Mouse (Mus musculus) embryonic facial prominence, embryonic 10.5 days (tissue): ENCODE results near the gene 4933402J07Rik. TPM values are rescaled to one million over a fixed set of nuclear protein-coding genes. Genes with fewer than 3 reads are reported as not detected.

ENCODE experiments used
- DNase-seq: peaks from one replicate; pipeline ENCODE4 v3.0.0-alpha.2; 2017; ENCODE audit warnings: low spot score
- H3K27ac ChIP-seq: fragments of 300-500 bp; sonication (generic); replicated peaks from 2 replicates; pipeline ENCODE4 v1.5.1; 2016; ENCODE audit warnings: mild to moderate bottlenecking
- H3K27me3 ChIP-seq: fragments of 300-500 bp; sonication (generic); replicated peaks from 2 replicates; pipeline ENCODE4 v1.6.1; 2016; ENCODE audit warnings: low read depth, mild to moderate bottlenecking; ENCODE audit not compliant: poor library complexity, severe bottlenecking
- H3K36me3 ChIP-seq: fragments of 300-500 bp; sonication (generic); replicated peaks from 2 replicates; pipeline ENCODE4 v1.6.1; 2016; ENCODE audit warnings: mild to moderate bottlenecking, moderate library complexity
- H3K4me1 ChIP-seq: fragments of 300-500 bp; sonication (generic); 2 replicates; pipeline ENCODE4 v1.6.1; 2016
- H3K4me3 ChIP-seq: fragments of 300-500 bp; sonication (generic); 2 replicates; pipeline ENCODE4 v1.5.1; 2016; ENCODE audit warnings: mild to moderate bottlenecking, moderate library complexity
- H3K9me3 ChIP-seq: fragments of 300-500 bp; sonication (generic); 2 replicates; pipeline ENCODE4 v1.6.1; 2016; ENCODE audit warnings: mild to moderate bottlenecking
- WGBS: fragments of 180-500 bp; shearing (Covaris S2); methylation state at CpG from one replicate; pipeline ENCODE4 v1.1.7; 2016; 5-methylcytosine and 5-hydroxymethylcytosine counted together
- polyA plus RNA-seq: library from polyadenylated mRNA; unstranded; fragments of >200 nt; fragmentation: Nextera tagmentation; extraction: Ambion mirVana; gene quantifications from 2 replicates; pipeline ENCODE4 v1.2.1, GENCODE M21; 2016

The 4933402J07Rik gene
- polyA plus RNA-seq, result not detected in 2 replicates

- no peak for DNase-seq
- H3K27me3 ChIP-seq, result peaks cover 11% of the 10 kb centered on the region; the same call in 1 of the 2 replicates
- H3K4me1 ChIP-seq, result no peaks in the 10 kb centered on the region
- 67% methylated on average over 2 of the region's 2 CpGs for WGBS
- no peak within 1 kb of the TSS for H3K4me3 ChIP-seq
- H3K9me3 ChIP-seq, result no peaks in the 10 kb centered on the region
- H3K27ac ChIP-seq, result no peak within 1 kb of the TSS
- H3K36me3 ChIP-seq, result no peaks in the 10 kb centered on the region
Observed at GRCm38 (mm10) chr8:87563553-87563952, at the start of gene 4933402J07Rik. Gene 4933402J07Rik, plus strand, starts transcription at chr8:87563853.

DNA sequence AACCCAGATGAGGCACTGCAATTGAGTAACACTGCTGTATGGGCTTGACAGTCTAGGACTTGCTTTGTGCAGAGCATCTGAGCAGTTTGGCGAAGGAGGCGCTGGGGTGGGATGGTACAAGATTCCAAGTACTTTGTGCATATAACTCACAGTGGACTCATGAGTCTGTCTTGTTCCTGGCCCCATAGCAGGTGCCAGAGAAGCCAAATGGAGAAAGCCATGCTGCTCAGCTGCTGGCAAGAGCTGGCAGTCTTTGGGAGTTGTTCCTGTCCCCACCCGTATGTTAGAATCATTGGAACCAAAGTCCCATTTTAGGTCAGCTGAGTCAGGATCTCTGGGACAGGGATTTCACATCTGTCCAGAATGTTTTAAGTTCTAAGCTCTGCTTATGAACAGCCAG is 46.5 kb upstream of the 4933402J07Rik start:
- Histone ChIP-seq H3K4me1 (no peaks in the 10 kb centered on the region), H3K27me3 (no peaks in the 10 kb centered on the region), H3K9me3 (no peaks in the 10 kb centered on the region), H3K4me3 (no peak overlapping the region), H3K36me3 (no peaks in the 10 kb centered on the region), H3K27ac (no peak overlapping the region)
- WGBS, result 97% methylated on average over 3 of the region's 3 CpGs
- no peak for DNase-seq

DNA sequence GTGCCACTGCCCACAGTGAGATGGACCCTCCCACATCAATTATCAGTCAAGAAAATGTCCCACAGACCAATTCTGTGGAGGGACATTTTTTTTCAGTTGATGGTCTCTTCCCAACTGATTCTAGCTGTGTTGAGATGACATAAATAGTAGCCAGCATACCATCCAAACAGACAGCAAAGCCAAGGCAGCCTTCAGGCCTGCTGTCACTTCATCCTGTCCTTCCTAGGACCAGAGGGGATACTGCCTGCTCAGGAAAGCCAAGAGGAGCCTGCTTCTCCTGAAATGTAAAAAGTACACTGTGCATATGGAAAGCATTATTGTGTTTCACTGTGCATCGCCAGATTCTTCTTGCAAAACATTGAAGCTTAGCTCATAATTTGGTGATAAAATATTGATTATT is 38.6 kb upstream of the 4933402J07Rik start:
- Histone ChIP-seq H3K36me3 (no peaks in the 10 kb centered on the region), H3K27me3 (no peaks in the 10 kb centered on the region), H3K4me1 (no peaks in the 10 kb centered on the region), H3K9me3 (no peaks in the 10 kb centered on the region), H3K27ac (no peak overlapping the region), H3K4me3 (no peak overlapping the region)
- no peak for DNase-seq
- 76% methylated on average over 1 of the region's 1 CpGs for WGBS

GRCm38 (mm10) chr8:87531176-87531575 is 32.5 kb upstream of the 4933402J07Rik start:
- H3K4me3 ChIP-seq, result no peak overlapping the region
- no peaks in the 10 kb centered on the region for H3K9me3 ChIP-seq
- H3K27me3 ChIP-seq, result 0 out of 2 replicates have a peak, but pooled peaks cover 5% of the 10 kb centered on the region
- peaks cover 7% of the 10 kb centered on the region; the same call in 1 of the 2 replicates for H3K4me1 ChIP-seq
- H3K27ac ChIP-seq, result no peak overlapping the region
- H3K36me3 ChIP-seq, result no peaks in the 10 kb centered on the region
- WGBS, result 61% methylated on average over 4 of the region's 4 CpGs
- DNase-seq, result peak; percentile 20

- WGBS, result 73% methylated on average over 4 of the region's 4 CpGs
- DNase-seq, result no peak
- Histone ChIP-seq H3K9me3 (no peaks in the 10 kb centered on the region), H3K27ac (no peak overlapping the region), H3K27me3 (peaks cover 5% of the 10 kb centered on the region; the same call in 1 of the 2 replicates), H3K4me3 (no peak overlapping the region), H3K4me1 (peaks cover 14% of the 10 kb centered on the region; the same call in 1 of the 2 replicates), H3K36me3 (no peaks in the 10 kb centered on the region)
Observed at GRCm38 (mm10) chr8:87533476-87533875, 30.2 kb upstream of the 4933402J07Rik start.

DNA sequence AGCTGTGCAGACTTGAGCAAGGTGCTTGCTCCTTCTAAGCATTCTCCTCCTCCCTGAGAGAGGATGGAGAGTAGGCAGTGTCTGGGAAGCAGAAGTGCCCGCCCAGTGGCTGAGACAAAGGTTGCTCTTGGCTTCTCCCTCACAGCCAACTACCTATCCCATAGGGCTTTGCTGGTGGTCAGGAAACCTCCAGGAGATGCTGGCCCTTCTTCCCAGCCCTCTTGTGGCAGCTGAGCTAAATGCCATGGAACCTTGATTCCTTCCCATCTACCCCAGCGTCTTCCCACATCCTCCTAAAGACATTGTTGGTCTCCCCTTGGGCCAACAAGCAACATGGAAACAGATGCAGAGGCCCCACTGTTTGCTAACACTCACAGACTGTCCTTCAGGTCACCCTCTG is 28.8 kb upstream of the 4933402J07Rik start:
- WGBS, result 54% methylated on average over 2 of the region's 2 CpGs
- DNase-seq, result no peak
- H3K4me1 ChIP-seq, result peaks cover 16% of the 10 kb centered on the region; the same call in 1 of the 2 replicates
- H3K27ac ChIP-seq, result no peak overlapping the region
- H3K9me3 ChIP-seq, result no peaks in the 10 kb centered on the region
- H3K36me3 ChIP-seq, result no peaks in the 10 kb centered on the region
- H3K27me3 ChIP-seq, result peaks cover 11% of the 10 kb centered on the region; the same call in 1 of the 2 replicates
- no peak overlapping the region for H3K4me3 ChIP-seq

GRCm38 (mm10) chr8:87536615-87537329 is 26.9 kb upstream of the 4933402J07Rik start:
- peak overlapping the region; percentile 28 for H3K4me3 ChIP-seq

GRCm38 (mm10) chr8:87539829-87540394 is 23.7 kb upstream of the 4933402J07Rik start:
- H3K27ac ChIP-seq, result no peak overlapping the region
- 13% methylated on average over 15 of the region's 15 CpGs for WGBS
- peak; percentile 20 for DNase-seq
- H3K4me3 ChIP-seq, result 0 out of 2 replicates have a peak overlapping the region, but pooled peaks have one; percentile 9
- H3K27me3 ChIP-seq, result peaks cover 26% of the 10 kb centered on the region
- 0 out of 2 replicates have a peak, but pooled peaks cover 6% of the 10 kb centered on the region for H3K9me3 ChIP-seq
- H3K4me1 ChIP-seq, result peaks cover 19% of the 10 kb centered on the region
- H3K36me3 ChIP-seq, result no peaks in the 10 kb centered on the region

More at GRCm38 (mm10) chr8:87536615-87537329, 26.9 kb upstream of the 4933402J07Rik start:
- peaks cover 23% of the 10 kb centered on the region for H3K4me1 ChIP-seq
- no peaks in the 10 kb centered on the region for H3K9me3 ChIP-seq
- no peak overlapping the region for H3K27ac ChIP-seq
- peaks cover 22% of the 10 kb centered on the region for H3K27me3 ChIP-seq
- 9% methylated on average over 23 of the region's 23 CpGs for WGBS
- peak; percentile 86 for DNase-seq
- H3K36me3 ChIP-seq, result no peaks in the 10 kb centered on the region

- WGBS, result 66% methylated on average over 4 of the region's 4 CpGs
- Histone ChIP-seq H3K36me3 (no peaks in the 10 kb centered on the region), H3K4me1 (no peaks in the 10 kb centered on the region), H3K9me3 (no peaks in the 10 kb centered on the region), H3K4me3 (no peak overlapping the region), H3K27ac (no peak overlapping the region), H3K27me3 (no peaks in the 10 kb centered on the region)
- no peak for DNase-seq
Observed at GRCm38 (mm10) chr8:87549881-87550280, 13.8 kb upstream of the 4933402J07Rik start.

GRCm38 (mm10) chr8:87552801-87553200 is 10.9 kb upstream of the 4933402J07Rik start:
- no peak overlapping the region for H3K27ac ChIP-seq
- DNase-seq, result no peak
- no peaks in the 10 kb centered on the region for H3K4me1 ChIP-seq
- 62% methylated on average over 1 of the region's 1 CpGs for WGBS
- no peak overlapping the region for H3K4me3 ChIP-seq
- no peaks in the 10 kb centered on the region for H3K36me3 ChIP-seq
- H3K9me3 ChIP-seq, result no peaks in the 10 kb centered on the region
- H3K27me3 ChIP-seq, result no peaks in the 10 kb centered on the region

DNA sequence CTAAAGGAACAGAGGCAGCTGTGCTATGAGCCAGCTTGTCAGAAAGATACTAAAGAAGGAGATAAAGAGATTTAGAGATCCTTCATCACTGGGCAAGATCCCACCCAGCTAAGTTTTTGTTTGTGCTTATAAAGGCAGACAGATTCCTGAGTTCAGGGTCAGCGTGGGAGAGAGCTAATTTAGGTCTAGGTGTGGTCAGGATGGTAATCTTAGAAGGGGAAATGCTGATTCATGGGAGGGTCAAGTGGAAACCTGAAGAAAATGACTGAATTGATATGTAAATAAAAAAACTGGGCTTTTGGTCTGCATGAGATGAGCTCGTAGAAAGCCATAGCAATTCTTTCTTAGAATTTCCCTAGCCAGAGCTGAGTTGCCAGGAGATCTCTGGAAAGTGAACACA is 2.9 kb upstream of the 4933402J07Rik start:
- Histone ChIP-seq H3K36me3 (no peaks in the 10 kb centered on the region), H3K27ac (no peak overlapping the region), H3K27me3 (no peaks in the 10 kb centered on the region), H3K4me1 (no peaks in the 10 kb centered on the region), H3K9me3 (no peaks in the 10 kb centered on the region), H3K4me3 (no peak overlapping the region)
- DNase-seq, result no peak
- 69% methylated on average over 2 of the region's 2 CpGs for WGBS

- no peak for DNase-seq
- no peak overlapping the region for H3K27ac ChIP-seq
- H3K4me1 ChIP-seq, result peaks cover 16% of the 10 kb centered on the region
- H3K36me3 ChIP-seq, result no peaks in the 10 kb centered on the region
- H3K27me3 ChIP-seq, result peaks cover 22% of the 10 kb centered on the region
- WGBS, result 86% methylated on average over 5 of the region's 5 CpGs
- no peak overlapping the region for H3K4me3 ChIP-seq
- no peaks in the 10 kb centered on the region for H3K9me3 ChIP-seq
Observed at GRCm38 (mm10) chr8:87569203-87569602, 5.5 kb downstream of the 4933402J07Rik start.
